Mouse (Mus musculus) stomach, postnatal 0 days (tissue): ENCODE results near the gene Lpin3. TPM values are rescaled to one million over a fixed set of nuclear protein-coding genes. Genes with fewer than 3 reads are reported as not detected.
A peak's percentile ranks its signal among the peaks of the same experiment; 100 is the strongest.

Experiments used
- ATAC-seq: fragments of 200-750 bp; cut with Nextera tagmentation; 2 replicates; pipeline ENCODE4 v1.8.0; 2017; ENCODE audit not compliant: low FRiP score, low TSS enrichment
- DNase-seq: peaks from one replicate; pipeline ENCODE4 v3.0.0-alpha.2; 2016; ENCODE audit warnings: low spot score
- H3K27ac ChIP-seq: fragments of 300-500 bp; sonication (generic); replicated peaks from 2 replicates; pipeline ENCODE4 v1.5.1; 2014; ENCODE audit warnings: mild to moderate bottlenecking, control low read depth
- H3K27me3 ChIP-seq: fragments of 300-500 bp; sonication (generic); 2 replicates; pipeline ENCODE4 v1.6.1; 2014; ENCODE audit warnings: low read length; ENCODE audit not compliant: control insufficient read depth, insufficient read depth
- H3K36me3 ChIP-seq: fragments of 300-500 bp; sonication (generic); 2 replicates; pipeline ENCODE4 v1.6.1; 2014; ENCODE audit warnings: low read length, mixed read lengths; ENCODE audit not compliant: control insufficient read depth, insufficient read depth
- H3K4me1 ChIP-seq: fragments of 300-500 bp; sonication (generic); replicated peaks from 2 replicates; pipeline ENCODE4 v1.6.1; 2014; ENCODE audit warnings: antibody characterized with exemption; ENCODE audit not compliant: control insufficient read depth, insufficient read depth
- H3K4me2 ChIP-seq: fragments of 300-500 bp; sonication (generic); replicated peaks from 2 replicates; pipeline ENCODE4 v1.6.1; 2014; ENCODE audit warnings: low read depth, mild to moderate bottlenecking, control low read depth, moderate library complexity
- H3K4me3 ChIP-seq: fragments of 300-500 bp; sonication (generic); 2 replicates; pipeline ENCODE4 v1.5.1; 2014; ENCODE audit warnings: low read depth, low read length, control low read depth
- H3K9ac ChIP-seq: fragments of 300-500 bp; sonication (generic); 2 replicates; pipeline ENCODE4 v1.6.1; 2014; ENCODE audit warnings: mild to moderate bottlenecking, low read length, control low read depth, mixed read lengths
- H3K9me3 ChIP-seq: fragments of 300-500 bp; sonication (generic); 2 replicates; pipeline ENCODE4 v1.6.1; 2016; ENCODE audit warnings: low read length; ENCODE audit not compliant: control insufficient read depth
- CTCF ChIP-seq: IDR thresholded peaks from 2 replicates; pipeline ENCODE4 v1.5.1; 2016; ENCODE audit warnings: antibody characterized with exemption, low read depth, mild to moderate bottlenecking, moderate library complexity
- EP300 ChIP-seq: optimal IDR thresholded peaks from 2 replicates; pipeline ENCODE3; 2016; ENCODE audit warnings: antibody characterized with exemption
- WGBS: fragments of 180-500 bp; shearing (Covaris S2); extraction: QIAGEN DNeasy Blood & Tissue Kit; methylation state at CpG from one replicate; pipeline ENCODE4 v1.1.7; 2014; 5-methylcytosine and 5-hydroxymethylcytosine counted together
- polyA plus RNA-seq: library from polyadenylated mRNA; unstranded; fragments of >200 nt; fragmentation: Nextera tagmentation; extraction: Ambion mirVana; gene quantifications from 2 replicates; pipeline ENCODE4 v1.2.1, GENCODE M21; 2015

The Lpin3 gene
- polyA plus RNA-seq, 1 experiment from 2014 or later: 19.4 TPM

GRCm38 (mm10) chr2:160942443-160942842, 62.0 kb downstream of the Lpin3 start:
- H3K4me3 ChIP-seq: no peak overlapping the region
- DNase-seq (no peak), ATAC-seq (peak; percentile 25; the same call in 1 of the 2 replicates)
- no peaks in the 10 kb centered on the region for H3K9me3 ChIP-seq
- H3K36me3 ChIP-seq: no peaks in the 10 kb centered on the region
- H3K4me2 ChIP-seq: no peak overlapping the region
- H3K27ac ChIP-seq: no peak overlapping the region
- no peaks in the 10 kb centered on the region for H3K27me3 ChIP-seq
- 62% methylated on average over 3 of the region's 3 CpGs for WGBS
- TF ChIP-seq CTCF: peak; percentile 70
- TF ChIP-seq EP300: no peak
- no peaks in the 10 kb centered on the region for H3K4me1 ChIP-seq
- H3K9ac ChIP-seq: no peak overlapping the region

- no peak overlapping the region for H3K9ac ChIP-seq
- no peak overlapping the region for H3K27ac ChIP-seq
- H3K4me2 ChIP-seq: no peak overlapping the region
- DNase-seq: no peak
- no peak overlapping the region for H3K4me3 ChIP-seq
- no peaks in the 10 kb centered on the region for H3K4me1 ChIP-seq
- H3K36me3 ChIP-seq: peaks cover 24% of the 10 kb centered on the region
- WGBS: 81% methylated on average over 4 of the region's 4 CpGs
- ATAC-seq: no peak
- no peaks in the 10 kb centered on the region for H3K27me3 ChIP-seq
- no peaks in the 10 kb centered on the region for H3K9me3 ChIP-seq
- no peak for TF ChIP-seq CTCF
- TF ChIP-seq EP300: no peak
Measured at GRCm38 (mm10) chr2:160951595-160951994, 71.1 kb downstream of the Lpin3 start.

- no peak overlapping the region for H3K9ac ChIP-seq
- no peaks in the 10 kb centered on the region for H3K27me3 ChIP-seq
- DNase-seq: no peak
- H3K4me2 ChIP-seq: no peak overlapping the region
- no peak overlapping the region for H3K27ac ChIP-seq
- ATAC-seq: peak; percentile 32; the same call in 1 of the 2 replicates
- no peak for TF ChIP-seq EP300
- TF ChIP-seq CTCF: no peak
- H3K4me3 ChIP-seq: no peak overlapping the region
- H3K9me3 ChIP-seq: no peaks in the 10 kb centered on the region
- no peaks in the 10 kb centered on the region for H3K4me1 ChIP-seq
- 77% methylated on average over 7 of the region's 7 CpGs for WGBS
- peaks cover 28% of the 10 kb centered on the region for H3K36me3 ChIP-seq
Measured at GRCm38 (mm10) chr2:160953131-160953873, 72.8 kb downstream of the Lpin3 start.

GRCm38 (mm10) chr2:160954541-160954940, 74.1 kb downstream of the Lpin3 start:
- H3K27me3 ChIP-seq: no peaks in the 10 kb centered on the region
- H3K4me3 ChIP-seq: no peak overlapping the region
- WGBS: 83% methylated on average over 3 of the region's 3 CpGs
- no peak for ATAC-seq
- no peaks in the 10 kb centered on the region for H3K9me3 ChIP-seq
- no peak for DNase-seq
- no peak overlapping the region for H3K27ac ChIP-seq
- peaks cover 28% of the 10 kb centered on the region for H3K36me3 ChIP-seq
- H3K4me2 ChIP-seq: no peak overlapping the region
- no peaks in the 10 kb centered on the region for H3K4me1 ChIP-seq
- H3K9ac ChIP-seq: no peak overlapping the region
- TF ChIP-seq EP300: no peak
- no peak for TF ChIP-seq CTCF

- H3K9ac ChIP-seq: no peak overlapping the region
- no peak overlapping the region for H3K27ac ChIP-seq
- no peaks in the 10 kb centered on the region for H3K27me3 ChIP-seq
- DNase-seq (no peak), ATAC-seq (no peak)
- no peaks in the 10 kb centered on the region for H3K9me3 ChIP-seq
- no peak overlapping the region for H3K4me3 ChIP-seq
- peaks cover 32% of the 10 kb centered on the region for H3K36me3 ChIP-seq
- 75% methylated on average over 7 of the region's 7 CpGs for WGBS
- no peaks in the 10 kb centered on the region for H3K4me1 ChIP-seq
- no peak for TF ChIP-seq EP300
- peak; percentile 57 for TF ChIP-seq CTCF
- no peak overlapping the region for H3K4me2 ChIP-seq
Measured at GRCm38 (mm10) chr2:160955331-160955730, 74.9 kb downstream of the Lpin3 start.

Other genes with a start within 250 kb of the Lpin3 start
- gene Top1, start 234.8 kb upstream of the Lpin3 start, polyA plus RNA-seq: 29.7 and 30.6 TPM in 2 replicates
- gene Plcg1, start 149.4 kb upstream of the Lpin3 start, polyA plus RNA-seq: 11.4 and 11.5 TPM in 2 replicates
- gene Zhx3, start 7.7 kb upstream of the Lpin3 start, polyA plus RNA-seq: 4.0 and 4.5 TPM in 2 replicates
- 7.2 and 8.5 TPM in 2 replicates for gene Emilin3, start 31.7 kb downstream of the Lpin3 start, polyA plus RNA-seq
- 11.9 and 13.2 TPM in 2 replicates for gene Chd6, start 228.4 kb downstream of the Lpin3 start, polyA plus RNA-seq